Mouse (Mus musculus) effector memory CD4-positive, alpha-beta T cell, adult 5 months (primary cell): ENCODE results near the gene Olfr679. TPM values are rescaled to one million over a fixed set of nuclear protein-coding genes. Genes with fewer than 3 reads are reported as not detected.

ENCODE experiments used
- polyA plus RNA-seq: library from polyadenylated mRNA; unstranded; fragments of 100-300 nt; shearing (Covaris generic); gene quantifications from one replicate; pipeline ENCODE4 v1.2.1, GENCODE M21; 2017

Olfr679 gene
- not detected for polyA plus RNA-seq

DNA sequence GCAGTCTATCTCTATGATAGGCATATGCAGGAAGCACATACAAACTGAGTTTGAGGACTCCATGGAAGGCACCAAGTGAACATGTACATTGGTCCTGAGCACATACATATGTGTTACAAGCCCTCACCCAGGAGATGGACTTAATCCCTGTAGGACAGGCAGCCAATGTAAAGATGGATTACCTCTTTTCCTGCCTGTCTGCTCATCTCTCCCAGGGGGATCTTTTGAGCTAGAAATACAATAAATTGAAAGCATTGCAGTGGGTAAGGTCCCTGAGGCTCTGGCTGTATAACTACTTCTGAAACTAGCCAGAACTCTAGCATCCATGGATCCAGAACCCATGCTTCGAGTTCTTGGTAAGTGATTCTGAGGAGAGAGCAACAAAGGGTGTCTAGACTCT is at the start of gene Olfr679:
Gene Olfr679 (plus strand): TSS at position 301 of the 400 bp plus-strand sequence.

DNA sequence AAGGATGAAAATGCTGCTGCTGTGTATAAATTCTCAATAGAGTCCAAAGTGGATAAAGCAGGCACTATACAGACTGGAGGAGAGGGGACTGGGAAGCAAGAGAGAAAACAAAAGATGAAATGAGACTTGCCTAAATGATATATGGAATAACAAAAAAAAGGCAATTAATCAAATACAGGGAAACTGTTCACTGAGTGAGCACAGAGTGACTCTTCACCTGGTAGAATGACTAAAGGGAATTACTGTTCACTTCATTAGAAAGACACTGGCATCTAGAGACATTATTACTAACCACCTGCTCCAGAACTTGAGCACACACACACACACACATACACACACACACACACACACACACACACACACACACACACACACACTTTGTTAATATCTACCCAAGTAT is 48.6 kb upstream of the Olfr679 start, which contains the start of gene Olfr676:
Gene Olfr676 (plus strand): TSS at position 301 of the 400 bp plus-strand sequence.

DNA sequence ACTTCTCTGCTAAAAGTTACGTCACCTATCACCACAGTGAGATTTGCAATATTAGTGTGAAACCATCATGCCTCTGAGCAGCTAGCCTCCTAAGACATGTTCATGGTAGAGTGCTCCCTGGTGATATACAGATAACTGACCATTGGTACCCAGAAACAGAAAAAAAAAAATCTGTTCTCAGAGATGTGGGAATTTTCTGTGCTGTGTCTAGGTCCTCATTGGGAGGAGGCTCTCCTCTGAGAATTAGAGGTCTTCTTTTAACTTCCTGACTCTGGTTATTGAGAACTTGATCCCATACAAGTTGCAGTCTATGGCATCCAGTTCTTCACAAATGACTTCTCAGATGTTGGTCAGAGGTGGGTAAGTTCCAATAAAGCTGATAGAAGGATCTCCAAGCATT is 16.8 kb upstream of the Olfr679 start, which contains the start of gene Olfr678:
Gene Olfr678 (plus strand): TSS at position 301 of the 400 bp plus-strand sequence.

DNA sequence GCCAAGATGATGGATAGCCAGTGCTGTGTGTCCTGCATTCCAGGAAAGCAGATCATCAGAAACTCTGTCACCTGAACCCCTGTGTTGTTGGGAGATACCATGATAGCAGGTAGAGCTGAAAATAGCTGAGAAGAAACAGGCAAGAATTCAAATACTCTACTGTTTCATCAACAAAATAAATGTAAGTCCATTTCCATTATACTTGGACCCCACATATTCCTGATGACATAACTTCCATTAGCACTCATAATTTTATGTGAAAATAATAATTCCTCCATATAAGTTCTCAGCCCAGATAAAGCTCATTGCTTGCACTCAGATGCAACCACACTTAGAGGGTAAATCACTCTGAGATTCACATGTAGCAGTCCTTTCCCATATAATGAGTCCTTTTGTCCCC is 11.7 kb downstream of the Olfr679 start, which contains the start of gene Olfr680-ps1:
Gene Olfr680-ps1 (minus strand): TSS at position 101 of the 400 bp plus-strand sequence.

DNA sequence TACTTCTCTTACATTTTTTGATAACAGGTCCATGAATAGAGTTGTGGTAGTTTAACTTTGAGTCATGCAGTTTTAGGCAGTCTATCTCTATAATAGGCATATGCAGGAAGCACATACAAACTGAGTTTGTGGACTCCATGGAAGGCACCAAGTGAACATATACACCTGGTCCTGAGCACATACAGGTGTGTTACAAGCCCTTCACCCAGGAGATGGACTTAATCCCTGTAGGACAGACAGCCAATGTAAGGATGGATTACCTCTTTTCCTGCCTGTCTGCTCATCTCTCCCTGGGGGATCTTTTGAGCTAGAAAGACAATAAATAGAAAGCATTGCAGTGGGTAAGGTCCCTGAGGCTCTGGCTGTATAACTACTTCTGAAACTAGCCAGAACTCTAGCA is 35.5 kb downstream of the Olfr679 start, which contains the start of gene Olfr681:
Gene Olfr681 (plus strand): TSS at position 301 of the 400 bp plus-strand sequence.

Other genes starting within 250 kb of the Olfr679 start
- not detected for gene Usp17lb, start 238.6 kb upstream of the Olfr679 start, polyA plus RNA-seq
- gene Usp17la, start 224.2 kb upstream of the Olfr679 start, polyA plus RNA-seq: not detected
- gene Olfr665, start 203.2 kb upstream of the Olfr679 start, polyA plus RNA-seq: not detected
- gene Olfr666, start 185.3 kb upstream of the Olfr679 start, polyA plus RNA-seq: not detected
- gene Olfr667, start 159.7 kb upstream of the Olfr679 start, polyA plus RNA-seq: not detected
- gene Olfr668, start 153.1 kb upstream of the Olfr679 start, polyA plus RNA-seq: not detected
- gene Olfr669, start 147.0 kb upstream of the Olfr679 start, polyA plus RNA-seq: 0.16 TPM
- 0.12 TPM for gene Olfr670, start 118.6 kb upstream of the Olfr679 start, polyA plus RNA-seq
- gene Olfr671, start 102.1 kb upstream of the Olfr679 start, polyA plus RNA-seq: 0.26 TPM
- not detected for gene Olfr672, start 79.2 kb upstream of the Olfr679 start, polyA plus RNA-seq
- not detected for gene Olfr675, start 52.7 kb upstream of the Olfr679 start, polyA plus RNA-seq
- gene Olfr676, start 48.5 kb upstream of the Olfr679 start, polyA plus RNA-seq: not detected
- gene Olfr677, start 29.8 kb upstream of the Olfr679 start, polyA plus RNA-seq: not detected
- gene Olfr678, start 16.7 kb upstream of the Olfr679 start, polyA plus RNA-seq: not detected
- gene Olfr680-ps1, start 11.6 kb downstream of the Olfr679 start, polyA plus RNA-seq: not detected
- not detected for gene Olfr681, start 35.6 kb downstream of the Olfr679 start, polyA plus RNA-seq
- not detected for gene Olfr683, start 65.8 kb downstream of the Olfr679 start, polyA plus RNA-seq
- not detected for gene Olfr684, start 82.4 kb downstream of the Olfr679 start, polyA plus RNA-seq
- not detected for gene Olfr685, start 104.8 kb downstream of the Olfr679 start, polyA plus RNA-seq
- gene Olfr686, start 126.3 kb downstream of the Olfr679 start, polyA plus RNA-seq: not detected
- gene Olfr688, start 206.9 kb downstream of the Olfr679 start, polyA plus RNA-seq: not detected
- 0.10 TPM for gene Olfr689, start 230.0 kb downstream of the Olfr679 start, polyA plus RNA-seq